Mouse (Mus musculus): Measurements from ENCODE around the gene Axin1. TPM values are rescaled to one million over a fixed set of nuclear protein-coding genes. Genes with fewer than 3 reads are reported as not detected.

Axin1 gene
- polyA plus RNA-seq, 1 experiment from 2014 or later, result 10.5 TPM

DNA sequence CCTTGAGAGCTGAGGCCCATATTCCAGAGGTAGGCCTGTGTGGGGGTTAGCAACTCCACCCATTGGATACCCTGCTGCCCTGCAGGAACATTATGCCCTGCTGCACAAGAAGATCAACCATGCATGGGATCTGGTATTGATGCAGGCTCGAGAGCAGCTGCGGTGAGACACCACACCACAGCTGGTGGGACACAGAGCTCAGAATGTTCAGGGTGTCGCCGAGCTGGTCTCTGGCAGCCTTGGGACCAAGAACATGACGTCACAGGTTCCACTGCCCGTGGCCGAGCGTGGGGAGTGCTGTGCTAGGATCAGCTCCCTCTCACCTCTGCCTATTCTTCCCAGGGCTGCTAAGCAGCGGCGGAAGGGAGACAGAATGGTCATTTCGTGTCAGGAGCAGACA lies 66.3 kb downstream of the Axin1 start:
- no peaks in the 10 kb centered on the region for H3K36me3 ChIP-seq (replicated peaks)
- peaks cover 67% of the 10 kb centered on the region for H3K27me3 ChIP-seq (ENCODE audit: poor library complexity, severe bottlenecking)
- 27% methylated on average over 11 of the region's 11 CpGs for WGBS
- H3K4me1 ChIP-seq, result peaks cover 50% of the 10 kb centered on the region
- H3K4me3 ChIP-seq, result no peak overlapping the region
- H3K9me3 ChIP-seq, result no peaks in the 10 kb centered on the region
- DNase-seq (ENCODE audit: extremely low spot score, low spot score), result no peak
- no peak overlapping the region for H3K27ac ChIP-seq

DNA sequence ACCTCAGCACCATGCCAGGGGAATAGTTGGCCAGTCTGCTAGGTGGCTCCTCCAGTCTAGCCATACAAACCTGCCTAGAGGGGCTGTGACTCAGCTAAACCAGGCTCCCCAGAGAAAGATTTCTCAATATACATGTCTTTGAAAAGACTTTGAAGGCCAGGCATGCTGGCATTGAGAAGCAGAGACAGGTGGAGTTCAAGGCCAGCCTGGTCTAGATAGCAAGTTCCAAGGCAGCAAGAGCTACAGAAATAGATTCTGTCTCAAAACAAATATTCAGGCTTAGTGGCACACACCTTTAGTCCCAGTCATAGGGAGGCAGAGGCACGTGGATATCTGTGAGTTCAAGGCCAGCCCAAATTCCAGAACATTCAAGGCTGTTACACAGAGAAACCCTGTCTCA lies 67.9 kb downstream of the Axin1 start:
- Histone ChIP-seq H3K27ac (no peak overlapping the region), H3K36me3 (replicated peaks) (no peaks in the 10 kb centered on the region), H3K4me1 (peaks cover 39% of the 10 kb centered on the region), H3K9me3 (no peaks in the 10 kb centered on the region), H3K27me3 (ENCODE audit: poor library complexity, severe bottlenecking) (peaks cover 50% of the 10 kb centered on the region), H3K4me3 (no peak overlapping the region)
- 60% methylated on average over 1 of the region's 1 CpGs for WGBS
- DNase-seq (ENCODE audit: extremely low spot score, low spot score), result no peak

- Histone ChIP-seq H3K27ac (no peak within 1 kb of the TSS), H3K4me1 (peaks cover 26% of the 10 kb centered on the region), H3K27me3 (ENCODE audit: poor library complexity, severe bottlenecking) (peaks cover 37% of the 10 kb centered on the region), H3K9me3 (no peaks in the 10 kb centered on the region), H3K4me3 (no peak within 1 kb of the TSS), H3K36me3 (replicated peaks) (no peaks in the 10 kb centered on the region)
- no peak for DNase-seq (ENCODE audit: extremely low spot score, low spot score)
- WGBS, result 93% methylated on average over 12 of the region's 12 CpGs
Measured at GRCm38 (mm10) chr17:26207686-26208085, 69.2 kb downstream of the Axin1 start, which contains the start of gene Arhgdig. Gene Arhgdig, minus strand, starts transcription at chr17:26207786.

- no peak overlapping the region for H3K27ac ChIP-seq
- no peak for DNase-seq (ENCODE audit: extremely low spot score, low spot score)
- no peaks in the 10 kb centered on the region; the same call in 1 of the 2 replicates for H3K27me3 ChIP-seq (ENCODE audit: poor library complexity, severe bottlenecking)
- 88% methylated on average over 7 of the region's 7 CpGs for WGBS
- H3K4me1 ChIP-seq, result no peaks in the 10 kb centered on the region
- no peaks in the 10 kb centered on the region for H3K9me3 ChIP-seq
- H3K4me3 ChIP-seq, result no peak overlapping the region
- peaks cover 6% of the 10 kb centered on the region; the same call in 1 of the 2 replicates for H3K36me3 ChIP-seq (replicated peaks)
Measured at GRCm38 (mm10) chr17:26212241-26212640, 73.8 kb downstream of the Axin1 start.

DNA sequence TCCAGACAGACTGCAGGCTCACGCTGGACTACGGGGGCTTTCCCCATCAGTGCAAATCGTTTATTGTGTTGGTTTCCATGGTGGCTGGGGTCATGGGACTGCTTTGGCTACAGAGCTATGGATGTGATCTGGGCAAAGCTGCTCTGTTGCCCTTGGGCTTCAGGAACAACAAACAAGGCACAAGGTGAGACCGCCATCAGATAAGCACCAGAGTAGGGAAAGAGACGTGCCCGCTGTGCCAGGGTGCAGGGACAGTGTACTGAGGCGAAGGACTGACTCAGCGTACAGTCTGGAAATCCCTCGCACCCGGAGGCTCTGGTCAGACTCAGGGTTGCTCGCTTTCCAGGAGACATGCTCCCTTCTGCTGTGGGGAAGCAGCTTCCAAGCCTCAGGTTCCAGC lies 74.2 kb downstream of the Axin1 start:
- no peak overlapping the region for H3K27ac ChIP-seq
- DNase-seq (ENCODE audit: extremely low spot score, low spot score), result no peak
- H3K4me3 ChIP-seq, result no peak overlapping the region
- no peaks in the 10 kb centered on the region for H3K4me1 ChIP-seq
- 89% methylated on average over 11 of the region's 11 CpGs for WGBS
- no peaks in the 10 kb centered on the region for H3K27me3 ChIP-seq (ENCODE audit: poor library complexity, severe bottlenecking)
- no peaks in the 10 kb centered on the region for H3K9me3 ChIP-seq
- H3K36me3 ChIP-seq (replicated peaks), result peaks cover 6% of the 10 kb centered on the region

- Histone ChIP-seq H3K36me3 (replicated peaks) (peaks cover 4% of the 10 kb centered on the region), H3K27me3 (ENCODE audit: poor library complexity, severe bottlenecking) (no peaks in the 10 kb centered on the region), H3K27ac (no peak overlapping the region), H3K4me1 (no peaks in the 10 kb centered on the region), H3K4me3 (no peak overlapping the region), H3K9me3 (no peaks in the 10 kb centered on the region)
- no peak for DNase-seq (ENCODE audit: extremely low spot score, low spot score)
- WGBS, result 73% methylated on average over 2 of the region's 2 CpGs
Measured at GRCm38 (mm10) chr17:26221508-26221907, 83.0 kb downstream of the Axin1 start.

GRCm38 (mm10) chr17:26225150-26225549 lies 86.7 kb downstream of the Axin1 start:
- Histone ChIP-seq H3K36me3 (replicated peaks) (no peaks in the 10 kb centered on the region), H3K9me3 (no peaks in the 10 kb centered on the region), H3K27me3 (ENCODE audit: poor library complexity, severe bottlenecking) (no peaks in the 10 kb centered on the region), H3K4me1 (no peaks in the 10 kb centered on the region), H3K4me3 (no peak overlapping the region), H3K27ac (no peak overlapping the region)
- no peak for DNase-seq (ENCODE audit: extremely low spot score, low spot score)
- 89% methylated on average over 12 of the region's 12 CpGs for WGBS

- Histone ChIP-seq H3K9me3 (no peaks in the 10 kb centered on the region), H3K4me1 (peaks cover under 1% of the 10 kb centered on the region; the same call in 1 of the 2 replicates), H3K36me3 (replicated peaks) (no peaks in the 10 kb centered on the region), H3K27ac (no peak overlapping the region), H3K27me3 (ENCODE audit: poor library complexity, severe bottlenecking) (no peaks in the 10 kb centered on the region), H3K4me3 (no peak overlapping the region)
- 92% methylated on average over 5 of the region's 5 CpGs for WGBS
- no peak for DNase-seq (ENCODE audit: extremely low spot score, low spot score)
Measured at GRCm38 (mm10) chr17:26229776-26230175, 91.3 kb downstream of the Axin1 start.

DNA sequence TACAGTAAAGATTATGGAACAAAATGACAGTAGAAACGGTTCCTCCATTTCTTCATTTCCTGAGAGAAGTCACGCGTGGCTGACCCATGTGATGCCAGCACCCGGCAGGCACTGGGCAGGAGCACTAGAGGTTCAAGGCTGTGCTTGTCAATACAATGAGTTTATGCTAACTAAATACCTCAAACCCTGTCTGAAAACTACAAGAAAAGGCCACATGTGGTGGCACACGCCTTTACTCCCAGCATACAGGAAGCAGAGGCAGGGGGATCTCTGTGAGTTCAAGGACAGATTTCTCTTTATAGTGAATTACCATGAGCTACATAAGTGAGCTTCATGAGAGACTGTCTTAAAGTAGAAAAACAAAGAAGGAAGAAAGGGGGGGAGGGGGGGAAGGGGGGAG lies 92.7 kb downstream of the Axin1 start:
- WGBS, result 89% methylated on average over 5 of the region's 5 CpGs
- peaks cover 14% of the 10 kb centered on the region for H3K4me1 ChIP-seq
- no peaks in the 10 kb centered on the region for H3K36me3 ChIP-seq (replicated peaks)
- no peak overlapping the region for H3K27ac ChIP-seq
- DNase-seq (ENCODE audit: extremely low spot score, low spot score), result no peak
- no peaks in the 10 kb centered on the region for H3K27me3 ChIP-seq (ENCODE audit: poor library complexity, severe bottlenecking)
- no peak overlapping the region for H3K4me3 ChIP-seq
- H3K9me3 ChIP-seq, result no peaks in the 10 kb centered on the region

GRCm38 (mm10) chr17:26232863-26233262 lies 94.4 kb downstream of the Axin1 start:
- no peak for DNase-seq (ENCODE audit: extremely low spot score, low spot score)
- no peaks in the 10 kb centered on the region for H3K9me3 ChIP-seq
- peaks cover 19% of the 10 kb centered on the region for H3K4me1 ChIP-seq
- H3K27ac ChIP-seq, result no peak overlapping the region
- no peaks in the 10 kb centered on the region for H3K27me3 ChIP-seq (ENCODE audit: poor library complexity, severe bottlenecking)
- 70% methylated on average over 8 of the region's 8 CpGs for WGBS
- H3K4me3 ChIP-seq, result no peak overlapping the region
- no peaks in the 10 kb centered on the region for H3K36me3 ChIP-seq (replicated peaks)

DNA sequence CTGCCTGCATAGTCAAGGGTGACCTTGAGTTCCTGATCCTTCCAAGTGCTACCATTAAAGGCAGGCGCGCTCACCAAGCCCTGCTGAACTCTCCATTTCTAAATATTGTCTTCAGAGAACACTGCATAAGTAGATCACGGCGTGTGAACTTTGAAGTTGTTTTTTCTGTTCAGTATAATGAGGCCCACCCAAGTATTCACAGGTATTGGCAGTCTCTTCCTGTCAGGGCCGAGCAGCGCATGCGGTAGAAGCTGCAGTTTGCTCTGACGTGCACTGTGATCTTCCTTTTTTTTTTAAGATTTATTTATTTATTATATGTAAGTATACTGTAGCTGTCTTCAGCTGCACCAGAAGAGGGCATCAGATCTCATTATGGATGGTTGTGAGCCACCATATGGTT lies 95.9 kb downstream of the Axin1 start:
- WGBS, result 91% methylated on average over 8 of the region's 8 CpGs
- Histone ChIP-seq H3K4me1 (peaks cover 19% of the 10 kb centered on the region), H3K4me3 (no peak overlapping the region), H3K36me3 (replicated peaks) (no peaks in the 10 kb centered on the region), H3K27me3 (ENCODE audit: poor library complexity, severe bottlenecking) (no peaks in the 10 kb centered on the region), H3K9me3 (no peaks in the 10 kb centered on the region), H3K27ac (no peak overlapping the region)
- no peak for DNase-seq (ENCODE audit: extremely low spot score, low spot score)

DNA sequence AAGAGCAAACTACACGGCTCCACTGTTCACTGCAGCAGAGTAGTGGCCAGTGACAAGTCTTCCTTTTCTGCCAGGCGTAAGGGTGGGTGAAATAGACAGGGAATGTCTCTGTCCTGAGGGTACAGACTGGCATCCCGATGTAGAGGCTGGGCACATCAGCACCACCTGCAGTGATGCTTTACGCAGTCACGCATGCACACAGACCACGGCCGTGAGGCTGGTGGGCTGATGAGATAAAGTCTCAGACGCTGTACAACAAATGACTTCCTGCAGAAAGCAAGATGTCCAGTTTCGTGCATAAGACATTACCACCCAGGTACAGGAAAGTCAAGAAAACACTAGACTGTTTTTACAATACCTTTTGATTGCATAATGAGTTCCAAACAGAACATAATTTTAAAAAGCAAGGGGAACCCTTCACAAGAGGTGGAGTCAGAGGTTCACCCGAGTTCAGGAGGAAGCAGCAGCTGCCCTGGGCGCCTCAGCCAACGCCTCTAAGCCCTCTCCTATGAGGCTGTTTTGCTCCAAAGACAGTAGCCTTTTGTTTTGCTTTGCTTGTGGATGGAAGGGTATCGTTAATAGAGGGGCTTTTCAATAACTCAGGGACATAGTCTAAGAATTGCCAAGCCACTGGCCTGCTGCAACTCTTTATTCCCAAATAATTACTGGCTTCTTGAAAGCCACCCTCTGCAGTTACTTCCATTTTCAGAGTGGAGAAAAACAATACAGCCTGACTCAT lies 96.8 kb downstream of the Axin1 start:
- no peak overlapping the region; the same call in none of the 2 replicates for H3K27ac ChIP-seq
- H3K4me3 ChIP-seq, result no peak overlapping the region
- no peaks in the 10 kb centered on the region for H3K9me3 ChIP-seq
- H3K36me3 ChIP-seq (replicated peaks), result no peaks in the 10 kb centered on the region
- DNase-seq (ENCODE audit: extremely low spot score, low spot score), result no peak
- 60% methylated on average over 13 of the region's 13 CpGs for WGBS
- no peaks in the 10 kb centered on the region for H3K27me3 ChIP-seq (ENCODE audit: poor library complexity, severe bottlenecking)
- H3K4me1 ChIP-seq, result peaks cover 19% of the 10 kb centered on the region

DNA sequence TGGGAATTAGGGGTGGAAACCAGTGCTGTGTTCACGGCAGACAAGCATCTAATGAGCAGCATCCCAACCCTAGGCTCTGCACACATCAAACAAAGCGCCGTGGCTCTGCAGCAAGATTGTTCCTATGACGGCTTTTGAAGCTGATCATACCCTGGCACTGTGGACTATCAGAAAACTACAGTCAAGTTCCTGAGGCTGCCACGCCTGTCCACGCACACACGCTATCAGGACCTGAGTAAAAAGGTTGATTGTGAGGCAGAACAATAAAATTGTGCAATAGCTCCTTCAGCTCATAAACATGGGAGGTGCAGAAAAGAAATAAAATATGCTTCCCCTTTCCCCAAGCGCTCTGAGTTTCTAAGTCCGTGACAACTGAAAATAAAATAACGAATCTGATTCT lies 99.2 kb downstream of the Axin1 start:
- no peak for DNase-seq (ENCODE audit: extremely low spot score, low spot score)
- WGBS, result 89% methylated on average over 10 of the region's 10 CpGs

More for the DNA sequence above, 99.2 kb downstream of the Axin1 start:
- H3K27ac ChIP-seq, result no peak overlapping the region
- no peaks in the 10 kb centered on the region for H3K36me3 ChIP-seq (replicated peaks)
- peaks cover 25% of the 10 kb centered on the region for H3K4me1 ChIP-seq
- no peaks in the 10 kb centered on the region for H3K27me3 ChIP-seq (ENCODE audit: poor library complexity, severe bottlenecking)
- H3K4me3 ChIP-seq, result no peak overlapping the region
- no peaks in the 10 kb centered on the region for H3K9me3 ChIP-seq
